Mouse (Mus musculus) olfactory bulb, adult 2 months (tissue): ENCODE results near the gene Mob2.

Experiments
- CTCF ChIP-seq: fragments of 200-500 bp; IDR thresholded peaks from 2 replicates; pipeline ENCODE4 v1.5.1; 2012; ENCODE audit warnings: low read depth, mild to moderate bottlenecking, low read length, moderate library complexity; ENCODE audit not compliant: insufficient read depth
- POLR2A ChIP-seq: fragments of 200-500 bp; IDR thresholded peaks from 2 replicates; pipeline ENCODE4 v1.6.1; 2012; ENCODE audit warnings: mild to moderate bottlenecking, low read depth, low read length, moderate library complexity; ENCODE audit not compliant: insufficient read depth

GRCm38 (mm10) chr7:142087069-142087652 is 26.3 kb upstream of the Mob2 start:
- no peak for TF ChIP-seq CTCF
- TF ChIP-seq POLR2A = no peak
